Mouse (Mus musculus) lung, embryonic 14.5 days (tissue): Measurements from ENCODE around the gene Rarres1. TPM values are rescaled to one million over a fixed set of nuclear protein-coding genes. Genes with fewer than 3 reads are reported as not detected.

Experiments
- ATAC-seq: fragments of 200-750 bp; cut with Nextera tagmentation; 2 replicates; pipeline ENCODE4 v1.8.0; 2017; ENCODE audit warnings: mild to moderate bottlenecking, moderate TSS enrichment, moderate library complexity; ENCODE audit not compliant: insufficient read depth
- DNase-seq: peaks from one replicate; pipeline ENCODE4 v3.0.0-alpha.2; 2015
- H3K27ac ChIP-seq: fragments of 300-500 bp; sonication (generic); 2 replicates; pipeline ENCODE4 v1.5.1; 2014; ENCODE audit warnings: low read depth, mild to moderate bottlenecking, moderate library complexity
- H3K27me3 ChIP-seq: fragments of 300-500 bp; sonication (generic); 2 replicates; pipeline ENCODE4 v1.6.1; 2014; ENCODE audit warnings: low read length, control low read depth; ENCODE audit not compliant: insufficient read depth
- H3K36me3 ChIP-seq: fragments of 300-500 bp; sonication (generic); 2 replicates; pipeline ENCODE4 v1.6.1; 2014; ENCODE audit warnings: control low read depth; ENCODE audit not compliant: insufficient read depth
- H3K4me1 ChIP-seq: fragments of 300-500 bp; sonication (generic); 2 replicates; pipeline ENCODE4 v1.6.1; 2014; ENCODE audit warnings: antibody characterized with exemption, control low read depth; ENCODE audit not compliant: insufficient read depth
- H3K4me2 ChIP-seq: fragments of 300-500 bp; sonication (generic); 2 replicates; pipeline ENCODE4 v1.6.1; 2014; ENCODE audit warnings: mild to moderate bottlenecking
- H3K4me3 ChIP-seq: fragments of 300-500 bp; sonication (generic); 2 replicates; pipeline ENCODE4 v1.5.1; 2014; ENCODE audit warnings: low read depth, low read length
- H3K9ac ChIP-seq: fragments of 300-500 bp; sonication (generic); 2 replicates; pipeline ENCODE4 v1.6.1; 2014
- H3K9me3 ChIP-seq: fragments of 300-500 bp; sonication (generic); 2 replicates; pipeline ENCODE4 v1.6.1; 2016; ENCODE audit warnings: low read depth, low read length, control low read depth
- CTCF ChIP-seq: IDR thresholded peaks from 2 replicates; pipeline ENCODE4 v1.5.1; 2016; ENCODE audit warnings: antibody characterized with exemption, low read depth
- WGBS: fragments of 180-500 bp; shearing (Covaris S2); extraction: QIAGEN DNeasy Blood & Tissue Kit; methylation state at CpG from one replicate; pipeline ENCODE4 v1.1.7; 2014; 5-methylcytosine and 5-hydroxymethylcytosine counted together
- polyA plus RNA-seq: library from polyadenylated mRNA; unstranded; fragments of >200 nt; fragmentation: Nextera tagmentation; extraction: Ambion mirVana; gene quantifications from 2 replicates; pipeline ENCODE4 v1.2.1, GENCODE M21; 2014

Gene Rarres1
- polyA plus RNA-seq, 1 experiment from 2014 or later = 5.1 TPM

GRCm38 (mm10) chr3:67493132-67493531 is 22.2 kb downstream of the Rarres1 start:
- Histone ChIP-seq H3K4me2 (no peak overlapping the region), H3K4me1 (no peaks in the 10 kb centered on the region), H3K27me3 (no peaks in the 10 kb centered on the region), H3K4me3 (no peak overlapping the region), H3K36me3 (no peaks in the 10 kb centered on the region), H3K27ac (no peak overlapping the region), H3K9me3 (no peaks in the 10 kb centered on the region), H3K9ac (no peak overlapping the region)
- ATAC-seq (no peak), DNase-seq (no peak)
- 84% methylated on average over 8 of the region's 8 CpGs for WGBS
- no peak for TF ChIP-seq CTCF

- no peaks in the 10 kb centered on the region for H3K9me3 ChIP-seq
- ATAC-seq (no peak), DNase-seq (no peak)
- no peak overlapping the region for H3K27ac ChIP-seq
- WGBS = 81% methylated on average over 8 of the region's 8 CpGs
- no peak overlapping the region for H3K4me2 ChIP-seq
- TF ChIP-seq CTCF = no peak
- no peak overlapping the region for H3K4me3 ChIP-seq
- no peaks in the 10 kb centered on the region for H3K36me3 ChIP-seq
- H3K4me1 ChIP-seq = no peaks in the 10 kb centered on the region
- H3K27me3 ChIP-seq = no peaks in the 10 kb centered on the region
- no peak overlapping the region for H3K9ac ChIP-seq
These were observed 23.0 kb downstream of the Rarres1 start for GRCm38 (mm10) chr3:67492086-67492869.

- H3K4me1 ChIP-seq = no peaks in the 10 kb centered on the region
- H3K4me3 ChIP-seq = no peak overlapping the region
- no peak for ATAC-seq
- TF ChIP-seq CTCF = no peak
- 18% methylated on average over 4 of the region's 4 CpGs for WGBS
- no peak for DNase-seq
- H3K36me3 ChIP-seq = no peaks in the 10 kb centered on the region
- H3K27me3 ChIP-seq = no peaks in the 10 kb centered on the region
- H3K9me3 ChIP-seq = no peaks in the 10 kb centered on the region
- no peak overlapping the region for H3K9ac ChIP-seq
- H3K4me2 ChIP-seq = no peak overlapping the region
- no peak overlapping the region for H3K27ac ChIP-seq
These were observed 25.2 kb downstream of the Rarres1 start for GRCm38 (mm10) chr3:67490156-67490555.

- DNase-seq (no peak), ATAC-seq (no peak)
- Histone ChIP-seq H3K4me3 (no peak overlapping the region), H3K4me2 (no peak overlapping the region), H3K9me3 (no peaks in the 10 kb centered on the region), H3K4me1 (no peaks in the 10 kb centered on the region), H3K27me3 (no peaks in the 10 kb centered on the region), H3K36me3 (no peaks in the 10 kb centered on the region), H3K9ac (no peak overlapping the region), H3K27ac (no peak overlapping the region)
- WGBS = 82% methylated on average over 2 of the region's 2 CpGs
- no peak for TF ChIP-seq CTCF
These were observed 30.1 kb downstream of the Rarres1 start for GRCm38 (mm10) chr3:67485233-67485632.

DNA sequence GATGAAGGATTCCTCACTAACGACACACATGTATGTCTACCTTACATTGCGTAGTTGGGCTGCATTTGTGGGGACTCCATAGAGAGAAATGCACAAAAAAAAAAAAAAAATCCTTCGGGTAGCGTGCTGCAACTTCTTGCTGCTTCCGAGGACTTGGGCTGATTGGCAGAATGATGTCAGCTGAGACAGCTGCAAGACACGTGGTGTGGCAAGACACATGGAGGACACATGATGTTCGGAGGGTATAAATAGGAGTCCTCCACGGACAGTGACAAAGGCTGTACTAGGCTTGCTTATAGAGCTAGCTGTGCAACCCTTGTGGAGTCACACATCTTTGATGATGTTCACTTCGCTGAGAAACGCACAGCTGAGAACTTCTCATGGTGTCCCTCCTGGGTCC is 32.9 kb downstream of the Rarres1 start:
- Histone ChIP-seq H3K36me3 (0 out of 2 replicates have a peak, but pooled peaks cover 16% of the 10 kb centered on the region), H3K4me3 (no peak overlapping the region), H3K9ac (no peak overlapping the region), H3K9me3 (no peaks in the 10 kb centered on the region), H3K4me1 (no peaks in the 10 kb centered on the region), H3K27ac (no peak overlapping the region), H3K4me2 (no peak overlapping the region), H3K27me3 (no peaks in the 10 kb centered on the region)
- no peak for TF ChIP-seq CTCF
- DNase-seq (no peak), ATAC-seq (no peak)
- 89% methylated on average over 10 of the region's 10 CpGs for WGBS

GRCm38 (mm10) chr3:67479806-67480205 is 35.5 kb downstream of the Rarres1 start:
- DNase-seq (no peak), ATAC-seq (no peak)

GRCm38 (mm10) chr3:67473438-67473837 is 41.9 kb downstream of the Rarres1 start:
- ATAC-seq (no peak), DNase-seq (no peak)
- 77% methylated on average over 6 of the region's 6 CpGs for WGBS
- H3K9ac ChIP-seq = no peak overlapping the region
- H3K4me3 ChIP-seq = no peak overlapping the region
- H3K4me1 ChIP-seq = no peaks in the 10 kb centered on the region
- no peak overlapping the region for H3K4me2 ChIP-seq
- TF ChIP-seq CTCF = no peak
- H3K27ac ChIP-seq = no peak overlapping the region
- H3K9me3 ChIP-seq = no peaks in the 10 kb centered on the region
- H3K36me3 ChIP-seq = peaks cover 46% of the 10 kb centered on the region
- no peaks in the 10 kb centered on the region for H3K27me3 ChIP-seq

More at GRCm38 (mm10) chr3:67479806-67480205, 35.5 kb downstream of the Rarres1 start:
- no peak for TF ChIP-seq CTCF
- Histone ChIP-seq H3K9me3 (no peaks in the 10 kb centered on the region), H3K27me3 (no peaks in the 10 kb centered on the region), H3K4me2 (no peak overlapping the region), H3K9ac (no peak overlapping the region), H3K27ac (no peak overlapping the region), H3K4me3 (no peak overlapping the region), H3K4me1 (no peaks in the 10 kb centered on the region), H3K36me3 (peaks cover 29% of the 10 kb centered on the region; the same call in 1 of the 2 replicates)
- WGBS = 88% methylated on average over 11 of the region's 11 CpGs
